Mouse (Mus musculus) kidney, postnatal 25 days (tissue): ENCODE measurements around the gene Psat1.

Source experiments
- DNase-seq, 2 experiments: peaks; one replicate each; pipeline ENCODE4 v3.0.0; 2021; ENCODE audit warnings: mixed read lengths in 2 of 2

Gene Psat1

DNA sequence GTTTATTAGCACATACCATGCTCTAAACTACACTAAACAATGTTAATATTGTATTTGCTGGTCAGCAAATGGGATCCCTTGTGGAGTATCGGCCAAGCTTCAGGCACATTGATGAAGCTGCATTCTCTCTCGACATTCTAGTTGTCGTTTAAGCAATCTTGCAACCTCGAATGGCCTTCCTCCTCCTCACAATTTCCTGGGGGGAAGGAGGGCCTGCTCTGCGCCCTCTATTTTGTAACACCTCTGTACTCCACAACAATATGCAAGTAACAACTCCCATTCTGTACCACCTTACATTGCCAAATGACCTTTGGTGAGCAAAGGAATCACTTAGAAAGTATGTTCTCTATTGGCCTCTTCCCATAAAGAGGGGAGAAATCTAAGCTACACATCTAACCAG lies 91.8 kb downstream of the Psat1 start:
- DNase-seq, result no peak
